Mouse (Mus musculus): Measurements from ENCODE around the gene Myoz2.

DNA sequence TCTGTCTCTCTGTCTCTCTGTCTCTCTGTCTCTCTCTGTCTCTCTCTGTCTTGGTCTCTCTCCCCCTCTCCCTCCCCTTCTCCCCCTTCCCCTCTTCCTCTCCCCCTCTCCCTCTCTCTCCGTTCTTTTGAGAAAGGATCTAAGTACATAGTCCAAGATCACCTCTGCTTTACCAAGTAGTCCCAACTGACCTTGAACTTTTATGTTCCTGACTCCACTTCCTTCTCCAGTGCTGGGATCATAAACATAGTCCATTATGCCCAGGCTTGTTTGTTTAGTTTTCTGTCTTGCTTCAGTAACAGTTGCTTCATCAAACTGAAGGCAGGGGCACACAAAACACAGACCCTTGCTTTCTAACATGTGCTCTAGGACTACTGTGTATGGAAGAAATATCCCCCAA, 37.7 kb upstream of the Myoz2 start:
- TF ChIP-seq CTCF (IDR thresholded peaks at IDR 0.05; ENCODE audit: extremely low read depth, insufficient read depth, insufficient read length, insufficient replicate concordance) (no peak), POLR2A (IDR thresholded peaks at IDR 0.05; ENCODE audit: low read depth, low read length) (no peak)

Data from spleen, adult 2 months (tissue).